Comparison of ENCODE assay signal across 8 mouse cellular contexts in genomic region chr5:65106876-65107772, GRCm38 (mm10). TPM values are rescaled to one million over a fixed set of nuclear protein-coding genes. Genes with fewer than 3 reads are reported as not detected.
DNase-seq lines count a peak whose midpoint lies in the region; ATAC-seq and TF ChIP-seq lines count a peak whose summit lies in the region.

Klhl5 (plus strand) TSS chr5:65107539.

- no peaks in the 10 kb centered on the region for H3K36me3 ChIP-seq in forebrain, embryonic 15.5 days
- no peaks in the 10 kb centered on the region for H3K36me3 ChIP-seq in liver, postnatal 0 days (replicated peaks; ENCODE audit: insufficient read depth, low read length)
- no peaks in the 10 kb centered on the region for H3K36me3 ChIP-seq in neural tube, embryonic 13.5 days
- H3K36me3 ChIP-seq in testis, adult 2 months (ENCODE audit: control insufficient read depth, insufficient read depth, low read length), result no peaks in the 10 kb centered on the region

- peak within 1 kb of the TSS; percentile 66 for H3K4me3 ChIP-seq in forebrain, embryonic 15.5 days
- peak within 1 kb of the TSS; percentile 79 for H3K4me3 ChIP-seq in liver, postnatal 0 days (ENCODE audit: low read depth, low read length)
- H3K4me3 ChIP-seq in neural tube, embryonic 13.5 days, result peak within 1 kb of the TSS; percentile 69
- peak within 1 kb of the TSS; percentile 91 for H3K4me3 ChIP-seq in testis, adult 2 months (ENCODE audit: control insufficient read depth, low read depth, low read length)

- H3K9me3 ChIP-seq in forebrain, embryonic 15.5 days, result no peaks in the 10 kb centered on the region
- H3K9me3 ChIP-seq in liver, postnatal 0 days (ENCODE audit: low read length), result no peaks in the 10 kb centered on the region
- no peaks in the 10 kb centered on the region for H3K9me3 ChIP-seq in neural tube, embryonic 13.5 days

- 5% methylated on average over 42 of the region's 56 CpGs for WGBS in forebrain, embryonic 15.5 days
- WGBS in liver, postnatal 0 days (ENCODE audit: insufficient replicate concordance), result 6% methylated on average over 39 of the region's 56 CpGs
- 4% methylated on average over 55 of the region's 56 CpGs for WGBS in neural tube, embryonic 13.5 days

- H3K27ac ChIP-seq in forebrain, embryonic 15.5 days (replicated peaks), result peak within 1 kb of the TSS; percentile 36
- H3K27ac ChIP-seq in liver, postnatal 0 days (ENCODE audit: low read depth), result peak within 1 kb of the TSS; percentile 93
- H3K27ac ChIP-seq in neural tube, embryonic 13.5 days (replicated peaks), result peak within 1 kb of the TSS; percentile 78
- no peak within 1 kb of the TSS; the same call in 1 of the 2 replicates for H3K27ac ChIP-seq in testis, adult 2 months (ENCODE audit: control insufficient read depth, insufficient read depth, low read depth, low read length)

- peak within 1 kb of the TSS; percentile 85 for H3K4me2 ChIP-seq in forebrain, embryonic 15.5 days (replicated peaks)
- H3K4me2 ChIP-seq in liver, postnatal 0 days (ENCODE audit: low read depth, low read length), result peak within 1 kb of the TSS; percentile 93
- H3K4me2 ChIP-seq in neural tube, embryonic 13.5 days, result peak within 1 kb of the TSS; percentile 74

- no peaks in the 10 kb centered on the region for H3K27me3 ChIP-seq in forebrain, embryonic 15.5 days
- H3K27me3 ChIP-seq in liver, postnatal 0 days (ENCODE audit: insufficient read depth, low read length), result no peaks in the 10 kb centered on the region
- H3K27me3 ChIP-seq in neural tube, embryonic 13.5 days, result no peaks in the 10 kb centered on the region
- H3K27me3 ChIP-seq in testis, adult 2 months (ENCODE audit: control insufficient read depth, insufficient read depth, low read length), result no peaks in the 10 kb centered on the region

- peak within 1 kb of the TSS; percentile 77 for H3K9ac ChIP-seq in forebrain, embryonic 15.5 days (replicated peaks)
- H3K9ac ChIP-seq in liver, postnatal 0 days (replicated peaks), result peak within 1 kb of the TSS; percentile 89
- H3K9ac ChIP-seq in neural tube, embryonic 13.5 days, result peak within 1 kb of the TSS; percentile 86

- peak; percentile 86 for DNase-seq in ES-CJ7 (ENCODE audit: low read depth, low spot score)
- peak; percentile 61 for DNase-seq in cerebellum, adult 11 months
- peak; percentile 92 to 94 for DNase-seq in heart, postnatal 14 days
- peak; percentile 83 for DNase-seq in layer of hippocampus, adult 11-12 months (ENCODE audit: low spot score)
- peak; percentile 93 for DNase-seq in liver, postnatal 0 days

- no peak for TF ChIP-seq CTCF in liver, postnatal 0 days (IDR thresholded peaks at IDR 0.05; ENCODE audit: low read depth)
- TF ChIP-seq CTCF in testis, adult 2 months (IDR thresholded peaks at IDR 0.05; ENCODE audit: control insufficient read depth, insufficient read depth, insufficient replicate concordance, low read depth, low read length), result no peak

- no peak for TF ChIP-seq EP300 in liver, postnatal 0 days (IDR thresholded peaks at IDR 0.05; ENCODE audit: low read depth)

- peak; percentile 56 for TF ChIP-seq POLR2A in testis, adult 2 months (IDR thresholded peaks at IDR 0.05; ENCODE audit: control insufficient read depth, low read depth, low read length)

- H3K4me1 ChIP-seq in forebrain, embryonic 15.5 days, result peaks cover 12% of the 10 kb centered on the region; the same call in 1 of the 2 replicates
- H3K4me1 ChIP-seq in liver, postnatal 0 days (ENCODE audit: insufficient read depth), result peaks cover 9% of the 10 kb centered on the region; the same call in 1 of the 2 replicates
- H3K4me1 ChIP-seq in neural tube, embryonic 13.5 days (replicated peaks), result peaks cover 11% of the 10 kb centered on the region
- H3K4me1 ChIP-seq in testis, adult 2 months (ENCODE audit: control insufficient read depth, insufficient read depth, low read length), result no peaks in the 10 kb centered on the region

- ATAC-seq in forebrain, embryonic 15.5 days (replicated peaks), result peak; percentile 94
- ATAC-seq in liver, postnatal 0 days, result peak; percentile 93
- ATAC-seq in neural tube, embryonic 13.5 days (ENCODE audit: low read depth), result peak; percentile 94

- intact Hi-C loops in heart, postnatal 14 days (cut with DNase I), result loop anchor here (5.0 kb wide), 1 partner anchor 50 kb away; no protein-coding TSS in a partner anchor

RNA-seq across cellular contexts. Expression of gene Klhl5, which starts in this region (rescaled TPM):
- polyA plus RNA-seq in forebrain, embryonic 15.5 days (2015; fragmentation: Nextera tagmentation; extraction: Ambion mirVana), result 59.0 and 60.4 TPM in 2 replicates
- total RNA-seq in heart, postnatal 14 days (2021), result 10 to 100 TPM; 15.6 to 18.2 TPM
- polyA plus RNA-seq in liver, postnatal 0 days (2015; fragmentation: Nextera tagmentation; extraction: Ambion mirVana), result 5.2 and 5.6 TPM in 2 replicates
- 55.8 and 60.8 TPM in 2 replicates for polyA plus RNA-seq in neural tube, embryonic 13.5 days (2015; fragmentation: Nextera tagmentation; extraction: Ambion mirVana)
- polyA plus RNA-seq in testis, adult 2 months (2012; rRNA removed), result 11.1 and 13.2 TPM in 2 replicates
